Mouse (Mus musculus) adrenal gland, adult 2 months (tissue): ENCODE results near the gene 4930558K02Rik. TPM values are rescaled to one million over a fixed set of nuclear protein-coding genes. Genes with fewer than 3 reads are reported as not detected.

ENCODE experiments used
- DNase-seq: peaks from one replicate; pipeline ENCODE4 v3.0.0; 2021
- long read RNA-seq: library from polyadenylated mRNA; stranded (forward); transcript quantifications from one replicate; pipeline ENCODE4 v2.0.0, GENCODE M21; 2021
- polyA plus RNA-seq: library from polyadenylated mRNA; depleted of rRNA; stranded (reverse); fragments of >200 nt; gene quantifications from 2 replicates; pipeline ENCODE4 v1.2.3, GENCODE M21; 2012; rRNA removed
- total RNA-seq, 2 experiments: library from RNA; stranded (reverse); gene quantifications; 2 replicates each; pipeline ENCODE4 v1.2.3; 2021

The 4930558K02Rik gene
- total RNA-seq (not detected), polyA plus RNA-seq (not detected in 2 replicates)
- long read RNA-seq: 0 reads

DNA sequence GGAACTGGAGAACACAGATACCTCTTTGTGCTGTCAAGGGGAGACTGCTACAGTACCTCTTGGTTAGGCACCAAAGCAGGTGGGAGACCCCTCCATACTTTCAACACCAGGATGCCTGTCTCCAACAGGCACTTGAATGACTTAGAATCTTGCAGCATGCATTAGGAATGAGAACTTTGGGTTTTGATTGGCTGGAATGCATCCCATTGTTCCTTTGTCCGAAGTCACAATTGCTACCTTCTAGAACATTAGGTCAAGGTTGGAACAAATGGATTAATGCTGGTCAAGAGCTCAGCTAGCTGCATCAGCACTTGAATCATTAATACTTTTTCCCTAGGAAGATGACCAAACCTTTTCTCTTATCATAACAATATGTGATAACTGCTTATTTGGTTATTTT lies at the start of gene 4930558K02Rik:
4930558K02Rik (minus strand) TSS at position 101 of the 400 bp plus-strand sequence.
- no peak for DNase-seq

DNA sequence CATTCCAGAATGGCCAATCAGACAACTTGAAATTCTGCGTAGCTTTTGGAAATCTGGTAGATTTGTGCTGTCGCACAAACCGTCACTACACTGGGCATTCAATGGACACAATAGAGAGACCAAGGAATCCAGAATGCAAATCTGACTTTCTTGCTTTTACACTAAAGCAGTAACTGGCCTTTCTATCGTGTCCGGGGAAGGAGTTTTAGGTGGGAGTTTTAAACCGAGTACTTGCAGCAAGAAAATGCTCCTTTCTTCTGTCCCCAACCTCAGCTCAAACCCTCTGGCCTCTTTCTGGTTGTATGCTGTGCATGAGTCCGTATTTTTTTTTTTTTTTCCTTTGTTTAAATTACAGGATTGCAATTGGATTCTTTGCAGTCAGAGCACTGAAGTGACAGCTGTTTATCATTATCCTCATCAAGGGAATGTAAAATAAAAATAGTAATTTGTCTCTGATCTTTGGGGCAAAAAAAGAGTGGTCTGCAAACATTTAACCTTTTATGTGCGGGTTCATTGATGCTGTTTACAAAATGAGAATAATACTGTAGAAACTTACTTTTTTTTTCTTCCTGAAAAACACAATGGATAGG lies 44.3 kb upstream of the 4930558K02Rik start:
- no peak for DNase-seq

DNA sequence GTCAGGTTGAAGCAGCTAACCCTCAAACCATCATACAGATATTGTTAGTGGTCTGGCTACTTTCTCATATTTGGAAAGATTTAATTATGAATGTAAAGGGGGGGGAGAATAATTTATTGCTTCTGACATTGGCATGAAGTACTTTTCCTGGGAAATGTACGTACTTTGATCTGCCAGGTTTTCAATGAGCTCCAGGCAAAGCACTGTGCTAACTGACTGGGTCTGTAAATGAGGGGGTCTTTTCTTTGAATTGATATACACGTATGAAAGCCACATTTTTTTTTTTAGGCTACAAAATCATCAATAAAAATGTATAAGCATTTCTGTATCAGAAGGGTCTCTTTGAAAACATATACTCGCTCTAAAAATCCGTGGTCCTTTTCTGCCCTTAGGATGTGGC lies 41.3 kb upstream of the 4930558K02Rik start:
- no peak for DNase-seq

DNA sequence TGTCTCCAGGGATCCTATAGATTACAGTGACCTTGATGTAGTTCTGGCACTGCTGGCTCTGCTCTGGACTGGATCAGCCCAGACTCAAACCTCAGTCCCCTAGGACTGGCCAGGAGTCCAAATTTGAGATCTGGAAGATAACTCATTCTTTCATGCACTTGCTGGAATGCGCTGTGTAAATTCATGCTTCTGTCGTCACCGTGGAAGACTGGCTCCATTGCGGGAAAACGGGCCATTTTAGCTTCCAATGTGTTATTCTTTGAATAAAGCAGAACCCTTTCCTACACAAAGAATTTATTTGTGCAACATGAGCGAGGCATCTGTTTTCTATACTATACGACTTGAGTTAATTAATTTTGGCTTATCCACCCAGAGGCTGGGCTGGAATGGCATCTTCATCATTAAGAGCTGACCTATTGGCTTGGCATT lies 40.9 kb upstream of the 4930558K02Rik start:
- DNase-seq: no peak

DNA sequence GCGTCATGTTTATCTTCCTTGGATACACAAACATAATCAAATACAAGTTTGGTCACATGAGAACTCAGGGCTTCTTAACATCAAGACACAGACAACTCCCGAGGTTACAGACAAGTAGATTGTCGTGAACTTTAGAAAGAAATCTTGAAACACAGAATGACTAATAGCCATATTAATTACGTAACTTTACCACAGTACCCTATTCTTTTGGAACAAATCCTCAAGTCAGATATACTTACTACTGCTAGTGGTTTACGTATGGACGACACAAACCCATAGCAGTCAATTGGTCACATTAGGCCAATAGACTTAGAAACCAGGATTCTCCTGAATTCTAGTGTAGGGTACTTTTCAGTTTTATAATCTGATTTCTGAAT lies 39.2 kb upstream of the 4930558K02Rik start:
- no peak for DNase-seq

DNA sequence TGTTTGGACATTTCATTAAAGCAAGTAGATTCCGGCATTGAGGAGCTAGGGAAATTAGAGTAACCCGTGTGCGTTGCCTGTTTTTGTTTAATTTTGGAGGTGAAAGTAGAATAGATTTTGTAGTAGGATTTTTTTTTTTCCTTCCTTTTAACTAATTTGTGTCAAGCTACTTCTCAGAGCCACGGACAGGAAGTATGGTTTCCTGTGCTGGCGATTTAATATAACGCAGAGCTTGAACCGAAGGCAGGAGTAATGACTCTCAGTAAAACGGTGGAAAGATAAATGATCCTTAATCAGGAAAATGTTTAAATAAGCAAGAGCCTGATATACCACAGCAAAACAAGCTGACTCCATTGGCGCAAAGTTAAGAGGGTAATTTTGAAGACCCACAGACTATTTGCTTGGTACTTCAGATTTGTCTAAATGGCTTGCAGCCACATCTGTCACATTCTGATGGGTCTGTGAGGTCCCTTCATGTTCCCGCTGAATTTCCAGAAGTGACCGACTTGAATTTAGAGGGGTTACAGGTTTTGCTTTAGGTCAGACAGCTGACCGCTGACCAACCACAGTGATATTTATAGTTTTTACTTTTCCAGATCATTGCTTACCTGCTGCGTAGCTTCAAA lies 38.7 kb upstream of the 4930558K02Rik start:
- no peak for DNase-seq

DNA sequence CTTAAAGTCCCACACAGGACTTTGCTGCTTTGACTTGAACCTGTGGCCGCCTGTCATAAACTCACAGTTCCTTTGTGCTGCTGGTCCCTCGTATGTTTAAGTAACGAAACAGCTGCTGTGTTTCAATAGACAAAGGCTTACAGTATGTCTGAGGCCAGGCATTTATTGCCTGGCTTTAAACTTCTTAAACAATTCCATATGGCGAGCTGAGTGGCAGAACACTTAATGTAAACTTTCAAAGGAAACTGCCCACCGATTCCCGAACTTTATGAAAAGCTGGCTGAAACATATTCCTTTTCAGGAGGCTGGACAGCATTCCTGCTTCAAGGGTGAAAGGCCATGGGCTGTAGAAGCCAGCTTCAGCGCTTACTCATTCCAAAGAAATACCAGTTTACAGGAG lies 37.5 kb upstream of the 4930558K02Rik start:
- no peak for DNase-seq

DNA sequence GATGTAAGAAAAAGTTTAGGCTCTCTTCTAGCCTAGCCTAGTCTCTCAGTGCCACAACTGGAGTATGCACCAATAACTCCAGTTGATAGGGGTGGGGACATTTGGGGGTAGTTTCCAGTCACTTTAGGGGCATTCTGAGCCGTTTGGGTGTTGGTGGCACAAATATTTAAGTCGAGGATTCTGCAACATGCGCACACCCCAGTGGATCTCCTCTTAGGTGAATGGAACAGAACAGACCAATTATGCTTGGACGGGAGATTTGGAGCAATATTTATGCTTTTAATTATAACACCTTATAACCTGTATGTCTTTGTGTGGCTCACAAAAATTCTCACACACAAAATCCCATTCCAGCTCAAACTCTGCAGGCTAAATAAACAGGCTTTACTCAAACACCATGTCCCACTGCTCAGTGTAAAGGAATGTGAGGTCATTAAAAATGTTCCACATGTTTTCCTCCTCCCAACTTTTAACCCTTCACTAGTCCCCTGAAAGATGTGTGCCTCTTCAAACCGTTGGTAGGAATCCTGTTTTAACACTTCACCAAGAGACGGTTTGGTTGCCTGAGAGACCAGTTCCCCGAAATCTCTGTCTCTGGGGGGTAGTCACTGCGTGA lies 35.9 kb upstream of the 4930558K02Rik start:
- no peak for DNase-seq

DNA sequence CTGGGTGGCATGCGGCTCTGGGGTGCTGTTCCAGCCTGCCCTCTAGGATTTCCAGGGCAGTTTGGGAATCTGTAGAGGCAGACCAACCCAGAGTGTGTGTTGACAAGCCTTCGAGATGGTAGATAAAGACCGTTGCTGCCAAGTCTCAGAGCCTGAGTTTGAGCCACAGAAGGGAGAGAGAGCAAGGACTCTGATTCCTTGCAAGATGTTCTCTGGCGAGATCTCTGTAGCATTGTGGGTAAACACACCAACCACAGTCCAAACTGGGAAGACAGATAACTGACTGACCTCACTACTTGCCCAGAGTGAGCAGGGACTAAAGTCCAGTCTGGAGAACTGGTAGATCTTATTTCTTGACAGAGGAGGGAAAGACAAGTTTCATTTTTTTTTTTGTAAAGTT lies 34.1 kb upstream of the 4930558K02Rik start:
- no peak for DNase-seq

DNA sequence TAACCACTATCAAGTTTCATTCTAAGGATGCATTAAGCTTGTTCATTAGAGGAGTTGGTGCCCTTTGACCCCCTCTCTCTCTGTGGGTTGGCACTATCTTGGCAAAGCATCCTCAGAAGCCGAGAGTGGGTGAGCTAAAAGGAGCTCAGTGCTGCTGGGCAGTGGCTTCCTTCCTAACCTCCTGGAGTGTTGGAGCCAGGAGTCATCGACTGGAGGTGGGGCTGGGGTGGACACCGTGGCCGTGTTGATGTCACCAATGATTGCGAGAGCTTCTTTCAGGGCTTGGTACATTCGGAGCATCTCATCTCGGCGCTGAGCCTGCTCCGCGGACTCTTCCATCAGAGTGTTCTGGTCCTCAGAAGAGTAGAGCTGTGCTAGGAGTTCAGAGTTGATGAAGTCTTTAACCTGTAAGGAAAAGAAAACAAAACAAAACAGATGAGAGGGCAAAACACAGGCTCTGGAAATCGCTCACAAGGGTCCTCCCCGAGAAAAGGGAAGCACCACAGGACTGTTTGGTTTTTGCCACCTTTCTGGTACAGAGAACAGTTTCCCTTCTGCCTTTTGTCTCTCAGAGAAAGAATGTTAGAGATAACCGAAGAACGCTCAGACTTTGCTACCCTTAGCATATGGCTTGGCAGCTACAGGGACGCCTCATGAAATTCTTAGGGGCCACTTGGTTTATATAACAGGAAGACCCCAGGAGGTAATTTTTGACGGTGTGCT lies 32.2 kb upstream of the 4930558K02Rik start:
- no peak for DNase-seq

DNA sequence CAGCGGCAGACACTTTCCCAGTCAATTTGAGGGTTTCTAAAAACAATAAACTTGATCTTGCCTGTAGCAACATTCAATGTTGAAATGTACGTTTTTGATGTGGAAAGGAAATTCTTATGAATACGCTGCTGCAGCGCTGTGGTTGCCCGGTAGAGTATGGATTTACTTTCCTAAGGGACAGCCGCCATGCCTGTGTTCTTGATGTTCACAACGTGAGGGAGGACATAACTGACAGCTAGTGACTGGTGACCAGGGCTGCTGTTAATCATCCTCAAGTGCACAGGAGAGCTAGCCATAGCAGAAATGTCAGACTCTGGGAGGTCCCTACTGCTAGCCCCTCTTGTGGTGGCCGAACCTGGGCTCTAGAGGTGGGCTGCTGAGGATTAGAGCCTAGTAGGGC lies 29.6 kb upstream of the 4930558K02Rik start:
- no peak for DNase-seq

DNA sequence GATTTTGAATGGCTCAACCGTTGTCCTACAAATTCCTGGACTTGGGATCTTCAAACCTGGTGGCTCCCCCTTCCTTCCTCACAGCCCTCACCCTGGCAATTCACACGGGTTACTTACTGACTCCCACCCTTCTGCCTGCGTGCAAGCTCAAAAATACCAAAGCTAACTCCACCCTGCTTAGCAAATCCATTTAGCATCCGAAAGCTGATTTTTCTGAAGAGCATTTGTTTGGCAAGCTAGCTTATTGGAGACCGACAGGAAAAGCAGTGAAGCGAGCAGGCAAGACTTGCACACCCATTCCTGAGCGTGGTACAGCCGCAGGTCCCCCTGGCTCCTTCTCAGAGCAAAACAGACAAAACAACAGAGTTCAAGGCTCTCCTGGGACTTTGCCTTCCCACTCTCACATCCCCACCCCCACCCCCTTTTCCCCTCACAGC lies 29.2 kb upstream of the 4930558K02Rik start:
- no peak for DNase-seq

DNA sequence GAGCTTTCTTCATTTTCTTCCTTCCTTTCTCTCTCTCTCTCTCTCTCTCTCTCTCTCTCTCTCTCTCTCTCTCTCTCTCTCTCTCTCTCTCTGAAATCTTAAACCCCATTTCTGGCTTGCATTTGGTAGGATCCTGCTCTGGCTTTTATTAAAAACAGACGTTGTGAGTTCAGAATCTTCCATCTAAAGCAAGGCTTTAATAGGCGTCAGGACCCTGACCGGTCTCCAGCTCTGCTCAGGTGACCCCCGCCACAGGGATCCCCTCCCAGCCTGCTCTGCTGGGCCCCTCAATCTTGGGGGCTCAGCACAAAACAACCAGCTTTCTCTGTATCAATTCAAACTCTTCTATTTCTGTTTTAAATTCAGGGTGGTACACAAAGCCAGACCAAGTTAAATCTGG lies 28.8 kb upstream of the 4930558K02Rik start:
- no peak for DNase-seq

DNA sequence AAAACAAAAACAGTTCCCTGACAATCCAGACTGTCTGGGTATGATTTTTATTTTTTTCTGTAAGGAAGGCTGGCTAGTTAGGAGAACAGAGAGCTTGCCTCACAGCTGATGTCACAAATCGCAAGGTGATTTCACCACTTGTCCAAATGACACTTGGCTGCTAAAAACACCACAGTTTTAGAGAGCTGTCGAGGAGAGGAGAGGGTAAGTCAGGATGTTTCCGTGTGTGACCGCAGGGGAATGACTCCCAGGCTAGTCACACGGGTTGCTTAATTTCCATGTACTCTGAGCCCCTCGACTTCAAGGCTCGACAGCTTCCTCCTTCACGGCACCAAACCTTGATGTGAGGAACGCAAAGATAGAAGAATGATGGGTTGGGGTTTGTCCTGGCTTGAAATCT lies 26.7 kb upstream of the 4930558K02Rik start:
- DNase-seq: no peak

DNA sequence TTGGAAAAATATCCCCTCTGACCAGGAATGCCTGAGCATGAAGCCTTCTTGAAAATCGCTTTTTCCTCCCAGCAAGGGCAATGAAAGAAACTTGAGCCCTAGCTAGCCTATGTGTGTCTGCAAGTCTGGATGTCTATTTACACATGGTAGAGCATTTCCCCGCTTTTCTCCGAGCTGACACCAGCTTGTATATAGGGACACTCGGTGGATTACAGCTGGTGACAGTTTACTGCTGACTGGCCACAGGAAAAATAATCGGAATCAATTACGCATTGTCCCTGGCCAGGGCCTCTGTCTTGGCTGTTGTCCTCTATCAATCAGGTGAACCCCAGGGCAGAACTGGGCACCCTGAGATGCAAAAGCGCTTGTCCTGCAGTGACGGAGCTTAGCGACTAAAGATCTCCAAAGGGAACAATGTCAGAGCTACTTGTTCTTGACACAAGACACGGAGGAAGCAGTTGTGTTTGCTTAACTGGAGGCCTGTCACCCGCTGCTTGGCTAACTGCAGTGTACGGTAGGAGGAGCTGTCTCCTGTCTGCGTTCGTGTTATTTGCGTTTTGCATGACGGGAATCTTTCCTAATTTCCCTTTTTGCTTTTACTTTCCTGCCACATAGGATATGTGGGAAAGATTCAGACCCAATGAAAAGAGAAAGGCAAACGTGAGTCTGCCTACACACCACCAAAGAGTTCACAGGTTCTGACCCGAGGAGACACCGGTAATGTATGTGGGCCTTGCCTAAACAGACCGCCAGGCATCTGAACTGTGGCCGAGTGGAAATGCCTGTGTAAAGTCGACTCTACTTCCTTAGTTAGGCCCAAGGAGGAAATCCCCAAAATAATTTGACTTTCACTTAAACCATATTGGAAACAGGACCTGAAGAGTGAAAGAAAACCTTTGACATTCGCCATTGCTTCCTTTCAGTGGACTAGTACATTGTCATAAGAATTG lies 25.7 kb upstream of the 4930558K02Rik start:
- peak; percentile 42 for DNase-seq

DNA sequence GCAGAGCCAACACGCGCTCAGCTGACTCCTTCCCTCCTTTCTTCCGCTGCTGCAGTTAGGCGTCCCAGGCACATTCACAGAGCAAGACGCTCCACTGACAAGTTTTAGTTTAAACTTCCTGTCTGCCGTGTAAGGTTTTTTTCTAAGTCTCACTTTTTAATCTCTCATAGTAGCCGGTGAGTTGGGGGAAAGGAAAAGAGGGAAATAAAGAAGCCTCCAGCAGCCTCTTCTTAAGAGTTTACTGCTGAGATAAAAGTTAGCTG lies 25.0 kb upstream of the 4930558K02Rik start:
- no peak for DNase-seq

DNA sequence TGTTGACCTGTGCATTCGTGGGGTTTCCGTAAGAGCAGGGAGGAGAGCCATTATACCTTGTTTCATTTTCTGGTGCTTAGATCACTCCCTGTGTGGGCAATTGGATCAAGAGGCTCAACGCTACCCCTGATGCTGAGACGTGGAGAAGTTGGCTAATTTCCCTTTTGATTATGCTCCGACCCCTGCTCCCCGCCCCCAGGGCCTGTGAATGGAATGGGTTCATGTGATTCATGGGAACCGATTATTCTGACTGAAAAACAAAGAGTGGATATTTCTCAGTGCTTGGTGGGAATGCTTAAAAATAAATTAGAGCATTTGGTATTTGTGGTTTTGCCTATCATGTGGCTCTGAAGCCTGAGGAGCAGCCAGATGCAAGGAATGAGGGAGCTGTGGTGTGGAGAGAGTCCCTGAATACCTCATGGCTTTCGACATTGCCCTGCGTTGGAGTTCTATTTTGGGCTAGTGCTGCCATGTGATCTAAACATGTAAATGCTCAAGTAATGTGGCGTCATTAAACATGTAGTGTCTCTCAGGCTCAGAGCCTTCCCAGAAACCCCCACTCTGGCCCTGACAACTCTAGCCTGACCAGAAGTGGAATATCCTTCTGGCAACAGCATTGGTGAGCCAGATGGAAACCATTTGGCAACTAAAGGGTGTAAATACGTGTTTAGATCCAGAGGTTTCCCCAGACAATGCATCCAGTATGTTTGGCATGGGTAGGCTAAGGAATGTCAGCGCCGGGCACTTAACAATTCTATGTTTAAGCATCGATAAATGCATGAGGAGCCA lies 24.5 kb upstream of the 4930558K02Rik start:
- no peak for DNase-seq

DNA sequence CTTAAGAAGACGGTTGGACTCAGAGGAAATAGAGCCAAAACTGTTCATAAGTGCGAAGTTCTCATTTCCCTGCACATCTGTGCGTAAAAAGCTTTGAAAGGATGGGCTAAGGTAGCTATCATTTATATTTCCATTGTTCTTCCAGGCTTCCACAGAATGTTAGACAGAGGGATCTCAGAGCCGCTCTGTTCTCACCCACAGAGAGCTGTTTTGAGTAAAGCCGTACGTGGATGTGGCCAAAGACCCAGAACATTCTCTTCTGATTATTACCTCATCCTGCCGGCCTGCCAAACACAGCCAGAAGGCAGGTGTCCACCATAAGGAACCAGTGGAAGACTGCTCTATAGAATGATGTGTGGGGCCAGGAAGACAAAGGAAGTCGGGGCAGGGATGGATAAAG lies 21.9 kb upstream of the 4930558K02Rik start:
- DNase-seq: no peak

DNA sequence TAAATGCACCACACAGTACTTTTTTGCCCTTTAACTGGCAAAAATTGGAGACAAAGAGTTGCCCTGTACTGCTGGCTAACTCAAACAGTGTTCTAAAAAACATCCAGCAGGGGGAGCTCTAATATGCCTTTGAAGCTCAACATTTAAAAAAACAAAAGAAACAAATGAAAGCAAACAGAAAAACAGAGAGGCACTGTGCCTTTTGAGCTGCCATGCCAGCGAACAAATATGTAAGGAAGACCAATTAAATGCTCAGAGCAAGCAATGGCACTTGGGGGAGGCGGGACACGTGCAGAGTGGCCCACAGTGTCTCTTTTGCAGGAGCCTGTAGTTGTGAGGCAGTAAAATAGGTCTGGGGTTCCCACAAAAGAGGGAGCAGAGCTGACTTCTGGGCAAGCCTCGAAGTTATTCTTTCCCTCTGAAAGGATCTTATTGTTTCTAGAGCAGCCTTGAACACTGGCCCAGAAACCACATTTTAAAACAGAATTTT lies 20.5 kb upstream of the 4930558K02Rik start:
- peak; percentile 46 for DNase-seq

DNA sequence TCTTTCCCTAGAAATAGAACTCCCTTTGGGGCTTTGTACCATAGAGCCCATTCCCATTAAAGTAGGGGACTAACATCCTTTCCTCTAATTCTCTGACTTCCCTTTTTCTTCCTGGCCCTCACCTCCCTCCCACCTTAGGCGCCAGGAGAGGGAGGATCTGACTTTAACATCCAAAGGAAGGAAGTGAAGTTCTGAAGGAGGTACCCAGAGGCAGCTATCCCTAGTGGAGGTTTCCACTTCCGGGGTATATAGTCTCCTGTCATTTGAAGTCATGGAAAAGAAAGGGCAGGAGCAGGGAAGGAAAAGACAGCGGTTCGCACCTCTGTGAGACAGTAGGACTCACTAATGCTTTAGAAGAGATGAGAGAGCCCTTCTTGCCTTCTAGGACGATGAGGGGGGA lies 19.9 kb upstream of the 4930558K02Rik start:
- DNase-seq: no peak

DNA sequence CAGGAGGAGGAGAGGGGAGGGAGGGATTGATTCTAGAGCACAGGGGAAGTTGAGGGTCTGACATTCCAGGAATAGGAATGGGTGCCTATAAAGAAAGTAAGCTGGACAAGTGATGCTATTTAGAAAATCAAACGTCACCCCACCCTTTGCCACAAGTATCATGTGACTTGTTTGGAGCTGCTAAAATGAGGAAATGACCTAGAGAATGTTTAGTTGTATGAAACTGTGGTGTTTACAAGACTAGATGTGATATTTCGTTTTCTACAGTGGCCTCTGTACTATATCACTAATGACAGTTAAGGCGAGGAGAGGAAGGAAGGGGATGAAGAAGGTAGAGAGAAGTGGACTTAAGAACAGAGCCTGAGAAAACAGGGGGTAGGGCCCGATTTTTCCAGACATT lies 19.3 kb upstream of the 4930558K02Rik start:
- DNase-seq: no peak
